ENCODE assay signal across 8 mouse cellular contexts in the genomic region with DNA sequence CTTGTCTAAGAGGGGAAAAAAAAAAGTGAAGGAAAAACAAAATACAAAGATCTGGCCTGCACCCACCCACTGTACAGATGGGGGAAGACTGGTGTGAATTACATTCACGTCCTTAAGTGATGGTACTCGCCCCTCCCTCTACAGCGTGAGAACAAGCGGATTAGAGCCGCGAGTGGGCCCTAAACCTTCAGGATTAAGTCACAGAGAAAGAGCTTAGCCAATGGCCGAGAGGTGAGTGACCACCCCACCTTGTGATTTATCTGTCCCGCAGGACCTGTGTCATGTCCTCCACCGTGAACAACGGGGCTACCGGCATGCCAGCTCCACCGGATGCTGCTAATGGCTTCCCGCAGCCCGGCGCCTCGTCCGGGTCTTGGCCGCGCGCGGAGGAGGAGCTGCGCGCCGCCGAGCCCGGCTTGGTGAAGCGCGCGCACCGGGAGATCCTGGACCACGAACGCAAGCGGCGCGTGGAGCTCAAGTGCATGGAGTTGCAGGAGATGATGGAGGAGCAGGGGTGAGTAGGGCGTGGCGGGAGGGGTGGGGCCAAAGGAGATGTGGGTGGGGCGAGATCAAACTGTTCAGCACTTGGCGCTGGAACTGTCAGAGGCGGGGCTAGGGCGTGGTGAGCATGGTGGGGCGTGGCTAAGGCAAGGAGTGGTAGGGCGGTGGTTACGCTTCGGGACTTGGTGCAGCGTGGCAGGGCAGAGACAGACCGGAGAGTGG. TPM values are rescaled to one million over a fixed set of nuclear protein-coding genes. Genes with fewer than 3 reads are reported as not detected.
DNase-seq lines count a peak whose midpoint lies in the region; ATAC-seq and TF ChIP-seq lines count a peak whose summit lies in the region.

No protein-coding gene starts in this region.

- peak; percentile 82; the same call in 1 of the 2 replicates for ATAC-seq in embryonic facial prominence, embryonic 13.5 days (ENCODE audit: insufficient number of reproducible peaks, insufficient read depth, low FRiP score, low TSS enrichment, low read depth)
- ATAC-seq in heart, embryonic 15.5 days (replicated peaks; ENCODE audit: insufficient number of reproducible peaks, insufficient read depth, low FRiP score, low read depth) = peak; percentile 77
- peak; percentile 87 for ATAC-seq in liver, embryonic 13.5 days (ENCODE audit: low read depth)
- ATAC-seq in neural tube, embryonic 11.5 days (ENCODE audit: insufficient read depth, low FRiP score, low TSS enrichment) = peak; percentile 86
- peak; percentile 88 for ATAC-seq in stomach, embryonic 15.5 days (ENCODE audit: insufficient read depth, low FRiP score, low read depth)

- H3K36me3 ChIP-seq in embryonic facial prominence, embryonic 13.5 days = no peaks in the 10 kb centered on the region
- H3K36me3 ChIP-seq in heart, embryonic 15.5 days = no peaks in the 10 kb centered on the region
- H3K36me3 ChIP-seq in liver, embryonic 13.5 days = no peaks in the 10 kb centered on the region
- H3K36me3 ChIP-seq in neural tube, embryonic 11.5 days (ENCODE audit: control insufficient read depth, insufficient read depth, low read length) = no peaks in the 10 kb centered on the region
- H3K36me3 ChIP-seq in stomach, embryonic 15.5 days = no peaks in the 10 kb centered on the region

- no peak overlapping the region; the same call in 1 of the 2 replicates for H3K27ac ChIP-seq in bone marrow, adult 2 months (ENCODE audit: control insufficient read depth, insufficient read depth, low read depth, low read length, poor library complexity)
- no peak overlapping the region for H3K27ac ChIP-seq in embryonic facial prominence, embryonic 13.5 days
- H3K27ac ChIP-seq in heart, embryonic 15.5 days = no peak overlapping the region
- H3K27ac ChIP-seq in liver, embryonic 13.5 days = no peak overlapping the region
- peak overlapping the region; percentile 64 for H3K27ac ChIP-seq in neural tube, embryonic 11.5 days (ENCODE audit: low read depth, low read length)
- H3K27ac ChIP-seq in stomach, embryonic 15.5 days = no peak overlapping the region

- H3K4me3 ChIP-seq in bone marrow, adult 2 months (replicated peaks; ENCODE audit: control insufficient read depth, low read depth, low read length) = peak overlapping the region; percentile 13
- peak overlapping the region; percentile 48 for H3K4me3 ChIP-seq in embryonic facial prominence, embryonic 13.5 days
- H3K4me3 ChIP-seq in heart, embryonic 15.5 days = peak overlapping the region; percentile 51
- peak overlapping the region; percentile 20 for H3K4me3 ChIP-seq in liver, embryonic 13.5 days (replicated peaks)
- peak overlapping the region; percentile 45 for H3K4me3 ChIP-seq in neural tube, embryonic 11.5 days (ENCODE audit: low read depth, low read length)
- peak overlapping the region; percentile 45 for H3K4me3 ChIP-seq in stomach, embryonic 15.5 days (replicated peaks)

- peak overlapping the region; percentile 89 for H3K4me2 ChIP-seq in embryonic facial prominence, embryonic 13.5 days
- H3K4me2 ChIP-seq in heart, embryonic 15.5 days = peak overlapping the region; percentile 92
- peak overlapping the region; percentile 57 for H3K4me2 ChIP-seq in liver, embryonic 13.5 days
- H3K4me2 ChIP-seq in neural tube, embryonic 11.5 days (ENCODE audit: low read depth) = peak overlapping the region; percentile 85
- peak overlapping the region; percentile 96 for H3K4me2 ChIP-seq in stomach, embryonic 15.5 days

- no peaks in the 10 kb centered on the region for H3K9me3 ChIP-seq in embryonic facial prominence, embryonic 13.5 days
- no peaks in the 10 kb centered on the region for H3K9me3 ChIP-seq in heart, embryonic 15.5 days (replicated peaks)
- H3K9me3 ChIP-seq in liver, embryonic 13.5 days (replicated peaks) = no peaks in the 10 kb centered on the region
- no peaks in the 10 kb centered on the region for H3K9me3 ChIP-seq in neural tube, embryonic 11.5 days (ENCODE audit: control insufficient read depth, low read length)
- no peaks in the 10 kb centered on the region for H3K9me3 ChIP-seq in stomach, embryonic 15.5 days

- no peaks in the 10 kb centered on the region; the same call in 1 of the 2 replicates for H3K4me1 ChIP-seq in bone marrow, adult 2 months (ENCODE audit: control insufficient read depth, insufficient read depth, low read length)
- peaks cover 6% of the 10 kb centered on the region for H3K4me1 ChIP-seq in embryonic facial prominence, embryonic 13.5 days
- H3K4me1 ChIP-seq in heart, embryonic 15.5 days (replicated peaks) = peaks cover 13% of the 10 kb centered on the region
- peaks cover 13% of the 10 kb centered on the region for H3K4me1 ChIP-seq in liver, embryonic 13.5 days (replicated peaks)
- H3K4me1 ChIP-seq in neural tube, embryonic 11.5 days (ENCODE audit: control insufficient read depth, insufficient read depth, low read length) = peaks cover 2% of the 10 kb centered on the region; the same call in 1 of the 2 replicates
- H3K4me1 ChIP-seq in stomach, embryonic 15.5 days = peaks cover 13% of the 10 kb centered on the region; the same call in 1 of the 2 replicates

- 2% methylated on average over 47 of the region's 47 CpGs for WGBS in bone marrow, adult 2 months
- under 1% methylated on average over 47 of the region's 47 CpGs for WGBS in embryonic facial prominence, embryonic 13.5 days
- WGBS in heart, embryonic 15.5 days = 2% methylated on average over 47 of the region's 47 CpGs
- 2% methylated on average over 47 of the region's 47 CpGs for WGBS in liver, embryonic 13.5 days (ENCODE audit: insufficient replicate concordance)
- WGBS in neural tube, embryonic 11.5 days = under 1% methylated on average over 47 of the region's 47 CpGs
- under 1% methylated on average over 47 of the region's 47 CpGs for WGBS in stomach, embryonic 15.5 days

- no peak for TF ChIP-seq POLR2A in bone marrow, adult 2 months (IDR thresholded peaks at IDR 0.05; ENCODE audit: borderline replicate concordance, control insufficient read depth, low read depth, low read length)

- peak; percentile 85 for DNase-seq in CD4-positive, CD25-positive, alpha-beta regulatory T cell, adult 2 months (ENCODE audit: low read depth, low spot score)
- peak; percentile 61 for DNase-seq in kidney, postnatal 14 days
- DNase-seq in liver, embryonic 13.5 days = peak; percentile 81
- DNase-seq in neural tube, embryonic 11.5 days (ENCODE audit: low spot score) = peak; percentile 90

- peaks cover 32% of the 10 kb centered on the region for H3K27me3 ChIP-seq in embryonic facial prominence, embryonic 13.5 days
- peaks cover 42% of the 10 kb centered on the region for H3K27me3 ChIP-seq in heart, embryonic 15.5 days
- H3K27me3 ChIP-seq in liver, embryonic 13.5 days = peaks cover 41% of the 10 kb centered on the region
- no peaks in the 10 kb centered on the region for H3K27me3 ChIP-seq in neural tube, embryonic 11.5 days (ENCODE audit: control insufficient read depth, insufficient read depth, low read length)
- 0 out of 2 replicates have a peak, but pooled peaks cover 7% of the 10 kb centered on the region for H3K27me3 ChIP-seq in stomach, embryonic 15.5 days (replicated peaks)

- TF ChIP-seq CTCF in bone marrow, adult 2 months (IDR thresholded peaks at IDR 0.05; ENCODE audit: control insufficient read depth, insufficient read depth, low read length) = no peak

- peak overlapping the region; percentile 51; the same call in 1 of the 2 replicates for H3K9ac ChIP-seq in embryonic facial prominence, embryonic 13.5 days
- H3K9ac ChIP-seq in heart, embryonic 15.5 days = 0 out of 2 replicates have a peak overlapping the region, but pooled peaks have one; percentile 25
- H3K9ac ChIP-seq in liver, embryonic 13.5 days = no peak overlapping the region
- H3K9ac ChIP-seq in neural tube, embryonic 11.5 days (ENCODE audit: low read length) = peak overlapping the region; percentile 63
- H3K9ac ChIP-seq in stomach, embryonic 15.5 days = no peak overlapping the region

RNA-seq across cellular contexts. Expression of a gene that starts 28.2 kb away (rescaled TPM):
- polyA plus RNA-seq in bone marrow, adult 2 months (2011; ENCODE audit: insufficient read depth, insufficient read length, low replicate concordance, missing spikeins) = not detected in 2 replicates
- 1.1 and 1.5 TPM in 2 replicates for polyA plus RNA-seq in embryonic facial prominence, embryonic 13.5 days (2015; fragmentation: Nextera tagmentation; extraction: Ambion mirVana)
- polyA plus RNA-seq in heart, embryonic 15.5 days (2015; fragmentation: Nextera tagmentation; extraction: Ambion mirVana) = 0.18 and 0.33 TPM in 2 replicates
- 0.07 TPM in 1 of 2 replicates, not detected in the other for polyA plus RNA-seq in liver, embryonic 13.5 days (2015; fragmentation: Nextera tagmentation; extraction: Ambion mirVana)
- polyA plus RNA-seq in neural tube, embryonic 11.5 days (2014; fragmentation: Nextera tagmentation; extraction: Ambion mirVana) = 22.9 and 25.5 TPM in 2 replicates
- polyA plus RNA-seq in stomach, embryonic 15.5 days (2015; fragmentation: Nextera tagmentation; extraction: Ambion mirVana) = 2.9 and 4.2 TPM in 2 replicates

RNA-seq across cellular contexts. Expression of a gene that starts 52.8 kb away (rescaled TPM):
- 1.5 and 71.0 TPM in 2 replicates for polyA plus RNA-seq in bone marrow, adult 2 months (2011; ENCODE audit: insufficient read depth, insufficient read length, low replicate concordance, missing spikeins)
- 107 and 149 TPM in 2 replicates for polyA plus RNA-seq in embryonic facial prominence, embryonic 13.5 days (2015; fragmentation: Nextera tagmentation; extraction: Ambion mirVana)
- 743 and 952 TPM in 2 replicates for polyA plus RNA-seq in heart, embryonic 15.5 days (2015; fragmentation: Nextera tagmentation; extraction: Ambion mirVana)
- polyA plus RNA-seq in liver, embryonic 13.5 days (2015; fragmentation: Nextera tagmentation; extraction: Ambion mirVana) = 6.4 and 7.3 TPM in 2 replicates
- 28.9 and 30.5 TPM in 2 replicates for polyA plus RNA-seq in neural tube, embryonic 11.5 days (2014; fragmentation: Nextera tagmentation; extraction: Ambion mirVana)
- polyA plus RNA-seq in stomach, embryonic 15.5 days (2015; fragmentation: Nextera tagmentation; extraction: Ambion mirVana) = 291 and 451 TPM in 2 replicates

RNA-seq across cellular contexts. Expression of a gene that starts 56.6 kb away (rescaled TPM):
- polyA plus RNA-seq in bone marrow, adult 2 months (2011; ENCODE audit: insufficient read depth, insufficient read length, low replicate concordance, missing spikeins) = 109 and 132 TPM in 2 replicates
- polyA plus RNA-seq in embryonic facial prominence, embryonic 13.5 days (2015; fragmentation: Nextera tagmentation; extraction: Ambion mirVana) = 432 and 479 TPM in 2 replicates
- 1,014 and 1,128 TPM in 2 replicates for polyA plus RNA-seq in heart, embryonic 15.5 days (2015; fragmentation: Nextera tagmentation; extraction: Ambion mirVana)
- 416 and 419 TPM in 2 replicates for polyA plus RNA-seq in liver, embryonic 13.5 days (2015; fragmentation: Nextera tagmentation; extraction: Ambion mirVana)
- polyA plus RNA-seq in neural tube, embryonic 11.5 days (2014; fragmentation: Nextera tagmentation; extraction: Ambion mirVana) = 602 and 630 TPM in 2 replicates
- 496 and 553 TPM in 2 replicates for polyA plus RNA-seq in stomach, embryonic 15.5 days (2015; fragmentation: Nextera tagmentation; extraction: Ambion mirVana)

RNA-seq across cellular contexts. Expression of a gene that starts 56.7 kb away (rescaled TPM):
- 1.8 and 2.3 TPM in 2 replicates for polyA plus RNA-seq in bone marrow, adult 2 months (2011; ENCODE audit: insufficient read depth, insufficient read length, low replicate concordance, missing spikeins)
- polyA plus RNA-seq in embryonic facial prominence, embryonic 13.5 days (2015; fragmentation: Nextera tagmentation; extraction: Ambion mirVana) = 0.31 TPM in 1 of 2 replicates, not detected in the other
- polyA plus RNA-seq in heart, embryonic 15.5 days (2015; fragmentation: Nextera tagmentation; extraction: Ambion mirVana) = 0.39 and 0.41 TPM in 2 replicates
- not detected in 2 replicates for polyA plus RNA-seq in liver, embryonic 13.5 days (2015; fragmentation: Nextera tagmentation; extraction: Ambion mirVana)
- 0.24 TPM in 1 of 2 replicates, not detected in the other for polyA plus RNA-seq in neural tube, embryonic 11.5 days (2014; fragmentation: Nextera tagmentation; extraction: Ambion mirVana)
- polyA plus RNA-seq in stomach, embryonic 15.5 days (2015; fragmentation: Nextera tagmentation; extraction: Ambion mirVana) = 0.30 and 0.36 TPM in 2 replicates

Comparison
In these comparisons a context has a peak if more than half of its experiments do, and no peak if none do; other contexts are left out.
1. H3K9ac ChIP-seq: peak in embryonic facial prominence, embryonic 13.5 days (single experiment), heart, embryonic 15.5 days (single experiment) and neural tube, embryonic 11.5 days (single experiment); none in liver, embryonic 13.5 days (single experiment) and stomach, embryonic 15.5 days (single experiment).
2. Peak in every context shown above with its lines, with median percentiles within 50 percentile points of each other: DNase-seq, H3K4me3 ChIP-seq, ATAC-seq and H3K4me2 ChIP-seq.